ENCODE assay signal across 23 mouse cellular contexts in genomic region chr13:97080615-97081014, GRCm38 (mm10). TPM values are rescaled to one million over a fixed set of nuclear protein-coding genes. Genes with fewer than 3 reads are reported as not detected.
A peak's percentile ranks its signal among the peaks of the same experiment; 100 is the strongest.
DNase-seq lines count a peak whose midpoint lies in the region; ATAC-seq lines count a peak whose summit lies in the region.
"Had no signal": no experiment of that assay in that cellular context is flagged by ENCODE, and none has a peak within 500 bp of the region (broad histone marks: within the 10 kb centered on the region; RNA-seq: fewer than 3 reads in every experiment).

No protein-coding gene starts in this region.

- intact Hi-C loops in heart, postnatal 14 days (cut with DNase I), result no loop called here

- DNase-seq in heart, adult 11 months, result peak; percentile 12
- DNase-seq in heart, postnatal 14 days, result no peak
- peak; percentile 60 for DNase-seq in 416B (ENCODE audit: low read depth)
- peak; percentile 55 for DNase-seq in gonadal fat pad, adult 2 months (ENCODE audit: low read depth)
- DNase-seq: adrenal gland, adult 8-10 months; adrenal gland, postnatal 14 days; adrenal gland, postnatal 36 days; forebrain, postnatal 0 days had no signal

- ATAC-seq in CD4-positive, CD25-positive, alpha-beta regulatory T cell, adult 4 months, result no peak
- ATAC-seq: activated CD4-positive, CD25-positive, alpha-beta regulatory T cell, adult 4 months; forebrain, embryonic 15.5 days; forebrain, postnatal 0 days; Patski had no signal

RNA-seq across cellular contexts. Expression of gene Fam169a, which starts 13.5 kb away (rescaled TPM):
- under 1 TPM; 0.24 to 0.29 TPM for total RNA-seq in heart, postnatal 14 days (2021)
- 3.2 and 3.3 TPM in 2 replicates for polyA plus RNA-seq in gonadal fat pad, adult 2 months (2012; rRNA removed)
- under 1 TPM; 0.66 to 0.69 TPM for polyA plus RNA-seq in CD4-positive, CD25-positive, alpha-beta regulatory T cell, adult 4 months (2017; shearing (Covaris generic))
- polyA plus RNA-seq: G1E had no signal

RNA-seq across cellular contexts. Expression of gene Gm6169, which starts 18.4 kb away (rescaled TPM):
- 10 to 100 TPM in 1 of 2 experiments, under 1 TPM in 1; 0.63 to 14.3 TPM for total RNA-seq in heart, postnatal 14 days (2021)
- 7.6 and 7.7 TPM in 2 replicates for polyA plus RNA-seq in gonadal fat pad, adult 2 months (2012; rRNA removed)
- 1 to 10 TPM; 5.9 to 6.9 TPM for polyA plus RNA-seq in CD4-positive, CD25-positive, alpha-beta regulatory T cell, adult 4 months (2017; shearing (Covaris generic))
- total RNA-seq: forebrain, postnatal 0 days had no signal

RNA-seq across cellular contexts. Expression of gene 1700029F12Rik, which starts 46.5 kb away (rescaled TPM):
- not detected for total RNA-seq in heart, postnatal 14 days (2021)
- polyA plus RNA-seq in gonadal fat pad, adult 2 months (2012; rRNA removed), result 7.4 and 15.2 TPM in 2 replicates
- polyA plus RNA-seq in CD4-positive, CD25-positive, alpha-beta regulatory T cell, adult 4 months (2017; shearing (Covaris generic)), result not detected
- total RNA-seq: adrenal gland, adult 18-20 months; adrenal gland, adult 8-10 months; adrenal gland, postnatal 14 days; adrenal gland, postnatal 36 days; CH12.LX; forebrain, postnatal 0 days; G1E had no signal
- polyA plus RNA-seq: activated CD4-positive, CD25-positive, alpha-beta regulatory T cell, adult 4 months; C2C12; cerebellum, adult 2 months; cortical plate, adult 2 months; embryonic facial prominence, embryonic 10.5 days; embryonic facial prominence, embryonic 12.5 days; embryonic facial prominence, embryonic 14.5 days; forebrain, embryonic 10.5 days; forebrain, embryonic 12.5 days; forebrain, embryonic 15.5 days; forebrain, postnatal 0 days; G1E; Patski had no signal

RNA-seq across cellular contexts. Expression of gene Gfm2, which starts 57.1 kb away (rescaled TPM):
- total RNA-seq in heart, postnatal 14 days (2021), result 10 to 100 TPM; 45.4 TPM
- 20.7 and 23.6 TPM in 2 replicates for polyA plus RNA-seq in gonadal fat pad, adult 2 months (2012; rRNA removed)
- polyA plus RNA-seq in CD4-positive, CD25-positive, alpha-beta regulatory T cell, adult 4 months (2017; shearing (Covaris generic)), result 10 to 100 TPM; 42.8 to 62.9 TPM

RNA-seq across cellular contexts. Expression of gene Nsa2, which starts 57.1 kb away (rescaled TPM):
- total RNA-seq in heart, postnatal 14 days (2021), result 10 to 100 TPM; 49.9 to 50.5 TPM
- 28.6 and 35.6 TPM in 2 replicates for polyA plus RNA-seq in gonadal fat pad, adult 2 months (2012; rRNA removed)
- 100 to 1,000 TPM; 122 to 154 TPM for polyA plus RNA-seq in CD4-positive, CD25-positive, alpha-beta regulatory T cell, adult 4 months (2017; shearing (Covaris generic))

Comparison
In these comparisons a context has a peak if more than half of its experiments do, and no peak if none do; other contexts are left out.
1. DNase-seq: peak in heart, adult 11 months (single experiment), 416B (single experiment) and gonadal fat pad, adult 2 months (single experiment); none in heart, postnatal 14 days (0 of 2).